Mouse (Mus musculus) heart, postnatal 0 days (tissue): Measurements from ENCODE around the gene Slc17a5. TPM values are rescaled to one million over a fixed set of nuclear protein-coding genes. Genes with fewer than 3 reads are reported as not detected.
A peak's percentile ranks its signal among the peaks of the same experiment; 100 is the strongest.

Source experiments
- ATAC-seq: fragments of 200-750 bp; cut with Nextera tagmentation; 2 replicates; pipeline ENCODE4 v1.8.0; 2017; ENCODE audit warnings: low read depth, moderate number of reproducible peaks, moderate library complexity; ENCODE audit not compliant: insufficient read depth
- DNase-seq: peaks from one replicate; pipeline ENCODE4 v3.0.0-alpha.2; 2016; ENCODE audit warnings: low spot score
- H3K27ac ChIP-seq: fragments of 300-500 bp; sonication (generic); 2 replicates; pipeline ENCODE4 v1.5.1; 2014; ENCODE audit warnings: low read depth, mild to moderate bottlenecking
- H3K27me3 ChIP-seq: fragments of 300-500 bp; sonication (generic); 2 replicates; pipeline ENCODE4 v1.6.1; 2014; ENCODE audit warnings: low read length, mixed read lengths; ENCODE audit not compliant: control insufficient read depth, insufficient read depth
- H3K36me3 ChIP-seq: fragments of 300-500 bp; sonication (generic); replicated peaks from 2 replicates; pipeline ENCODE4 v1.6.1; 2014; ENCODE audit warnings: low read length, mixed read lengths; ENCODE audit not compliant: control insufficient read depth, insufficient read depth
- H3K4me1 ChIP-seq: fragments of 300-500 bp; sonication (generic); 2 replicates; pipeline ENCODE4 v1.6.1; 2014; ENCODE audit warnings: antibody characterized with exemption; ENCODE audit not compliant: control insufficient read depth, insufficient read depth
- H3K4me2 ChIP-seq: fragments of 300-500 bp; sonication (generic); 2 replicates; pipeline ENCODE4 v1.6.1; 2014; ENCODE audit warnings: low read depth, mild to moderate bottlenecking, low read length, moderate library complexity
- H3K4me3 ChIP-seq: fragments of 300-500 bp; sonication (generic); 2 replicates; pipeline ENCODE4 v1.5.1; 2014; ENCODE audit warnings: low read depth, low read length
- H3K9ac ChIP-seq: fragments of 300-500 bp; sonication (generic); replicated peaks from 2 replicates; pipeline ENCODE4 v1.6.1; 2014; ENCODE audit warnings: low read depth, low read length, mixed read lengths
- H3K9me3 ChIP-seq: fragments of 300-500 bp; sonication (generic); replicated peaks from 2 replicates; pipeline ENCODE4 v1.6.1; 2016; ENCODE audit warnings: low read length; ENCODE audit not compliant: control insufficient read depth
- CTCF ChIP-seq: IDR thresholded peaks from 2 replicates; pipeline ENCODE4 v1.5.1; 2016; ENCODE audit warnings: antibody characterized with exemption, control low read depth, low read depth
- EP300 ChIP-seq: IDR thresholded peaks from 2 replicates; pipeline ENCODE4 v1.6.1; 2016; ENCODE audit warnings: antibody characterized with exemption, low read depth
- WGBS: fragments of 180-500 bp; shearing (Covaris S2); extraction: QIAGEN DNeasy Blood & Tissue Kit; methylation state at CpG from one replicate; pipeline ENCODE4 v1.1.7; 2014; 5-methylcytosine and 5-hydroxymethylcytosine counted together
- polyA plus RNA-seq: library from polyadenylated mRNA; unstranded; fragments of >200 nt; fragmentation: Nextera tagmentation; extraction: Ambion mirVana; gene quantifications from 2 replicates; pipeline ENCODE4 v1.2.1, GENCODE M21; 2015
- total RNA-seq: library from RNA; depleted of rRNA; stranded (reverse); fragments of >200 nt; gene quantifications from 2 replicates; pipeline ENCODE4 v1.2.3, GENCODE M21; 2014; ENCODE audit warnings: low replicate concordance

Slc17a5 gene
- total and polyA plus RNA-seq, 2 experiments from 2014 or later, result 6.3 to 8.0 TPM

- ATAC-seq (peak; percentile 69), DNase-seq (no peak)
- H3K4me2 ChIP-seq, result no peak overlapping the region
- no peak overlapping the region for H3K9ac ChIP-seq
- H3K4me1 ChIP-seq, result peaks cover 6% of the 10 kb centered on the region; the same call in 1 of the 2 replicates
- no peak overlapping the region for H3K4me3 ChIP-seq
- TF ChIP-seq EP300, result 0 out of 2 replicates have a peak, but pooled peaks have one; percentile 45
- TF ChIP-seq CTCF, result no peak
- H3K27me3 ChIP-seq, result peaks cover 5% of the 10 kb centered on the region; the same call in 1 of the 2 replicates
- H3K36me3 ChIP-seq, result no peaks in the 10 kb centered on the region
- 53% methylated on average over 9 of the region's 9 CpGs for WGBS
- no peaks in the 10 kb centered on the region for H3K9me3 ChIP-seq
- H3K27ac ChIP-seq, result peak overlapping the region; percentile 66
These were observed 31.4 kb upstream of the Slc17a5 start for GRCm38 (mm10) chr9:78619285-78619684.

- 1% methylated on average over 43 of the region's 43 CpGs for WGBS
- no peak for DNase-seq
These were observed 27.7 kb upstream of the Slc17a5 start, which contains the start of gene Cd109 for GRCm38 (mm10) chr9:78615401-78616021. TSS of gene Cd109 (plus strand) at chr9:78615546.

GRCm38 (mm10) chr9:78614201-78614600 lies 26.4 kb upstream of the Slc17a5 start:
- Histone ChIP-seq H3K27ac (no peak overlapping the region), H3K9me3 (no peaks in the 10 kb centered on the region), H3K36me3 (no peaks in the 10 kb centered on the region), H3K4me3 (no peak overlapping the region), H3K9ac (no peak overlapping the region), H3K4me2 (no peak overlapping the region), H3K4me1 (peaks cover 7% of the 10 kb centered on the region; the same call in 1 of the 2 replicates), H3K27me3 (peaks cover 5% of the 10 kb centered on the region; the same call in 1 of the 2 replicates)
- 23% methylated on average over 6 of the region's 6 CpGs for WGBS
- DNase-seq (no peak), ATAC-seq (no peak)
- TF ChIP-seq CTCF (no peak), EP300 (no peak)

More at GRCm38 (mm10) chr9:78615401-78616021, 27.7 kb upstream of the Slc17a5 start, which contains the start of gene Cd109:
- Histone ChIP-seq H3K4me2 (peak within 1 kb of the TSS; percentile 98), H3K36me3 (no peaks in the 10 kb centered on the region), H3K27ac (peak within 1 kb of the TSS; percentile 27), H3K27me3 (peaks cover 5% of the 10 kb centered on the region; the same call in 1 of the 2 replicates), H3K9ac (peak within 1 kb of the TSS; percentile 51), H3K4me1 (peaks cover 7% of the 10 kb centered on the region; the same call in 1 of the 2 replicates), H3K9me3 (no peaks in the 10 kb centered on the region), H3K4me3 (peak within 1 kb of the TSS; percentile 64)
- peak; percentile 56 for ATAC-seq
- no peak for TF ChIP-seq CTCF
- TF ChIP-seq EP300, result no peak

- no peak overlapping the region for H3K9ac ChIP-seq
- no peaks in the 10 kb centered on the region for H3K27me3 ChIP-seq
- TF ChIP-seq EP300, result no peak
- TF ChIP-seq CTCF, result peak; percentile 54
- DNase-seq (no peak), ATAC-seq (no peak)
- H3K36me3 ChIP-seq, result no peaks in the 10 kb centered on the region
- H3K4me3 ChIP-seq, result no peak overlapping the region
- H3K4me1 ChIP-seq, result no peaks in the 10 kb centered on the region
- no peaks in the 10 kb centered on the region for H3K9me3 ChIP-seq
- WGBS, result 55% methylated on average over 4 of the region's 4 CpGs
- no peak overlapping the region for H3K4me2 ChIP-seq
- H3K27ac ChIP-seq, result no peak overlapping the region
These were observed 13.3 kb upstream of the Slc17a5 start for GRCm38 (mm10) chr9:78601046-78601730.

GRCm38 (mm10) chr9:78599927-78600326 lies 12.1 kb upstream of the Slc17a5 start:
- ATAC-seq (no peak), DNase-seq (no peak)
- no peak for TF ChIP-seq CTCF
- Histone ChIP-seq H3K4me2 (no peak overlapping the region), H3K27ac (no peak overlapping the region), H3K4me1 (no peaks in the 10 kb centered on the region), H3K27me3 (no peaks in the 10 kb centered on the region), H3K9me3 (no peaks in the 10 kb centered on the region), H3K4me3 (no peak overlapping the region), H3K36me3 (no peaks in the 10 kb centered on the region), H3K9ac (no peak overlapping the region)
- WGBS, result 77% methylated on average over 5 of the region's 5 CpGs
